Mouse (Mus musculus): Measurements from ENCODE around the gene Dock6. TPM values are rescaled to one million over a fixed set of nuclear protein-coding genes. Genes with fewer than 3 reads are reported as not detected.

Dock6 gene
- polyA plus RNA-seq, 1 experiment: 102 TPM

DNA sequence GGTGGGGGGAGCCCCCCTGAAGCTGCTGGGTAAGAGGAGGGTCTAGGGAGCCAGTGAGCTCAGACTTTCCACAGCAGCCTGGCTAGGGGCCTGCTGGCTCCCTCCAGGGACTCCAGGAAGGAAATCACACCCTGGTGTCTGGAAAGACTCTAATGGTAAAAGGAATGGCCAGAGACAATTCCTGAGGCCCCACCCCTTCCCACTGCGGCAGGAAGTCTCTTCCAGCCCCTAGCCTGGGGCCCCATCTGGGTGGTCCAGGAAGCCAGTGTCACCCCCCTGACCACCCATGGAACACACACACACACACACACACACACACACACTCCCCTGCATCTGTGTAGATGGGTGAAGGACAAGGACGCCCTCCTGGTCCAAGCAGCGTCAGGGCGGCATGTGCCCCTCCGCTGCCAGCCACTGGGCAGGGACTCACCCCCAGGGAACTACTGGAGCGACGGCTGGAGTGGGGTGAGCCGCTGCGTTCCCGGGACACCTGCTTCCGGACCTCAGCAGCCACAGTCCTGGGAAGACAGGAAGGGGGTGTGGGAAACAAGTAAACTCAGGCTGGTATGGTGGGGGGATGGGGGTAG, 5.6 kb downstream of the Dock6 start:
- DNase-seq (ENCODE audit: low spot score): no peak

DNA sequence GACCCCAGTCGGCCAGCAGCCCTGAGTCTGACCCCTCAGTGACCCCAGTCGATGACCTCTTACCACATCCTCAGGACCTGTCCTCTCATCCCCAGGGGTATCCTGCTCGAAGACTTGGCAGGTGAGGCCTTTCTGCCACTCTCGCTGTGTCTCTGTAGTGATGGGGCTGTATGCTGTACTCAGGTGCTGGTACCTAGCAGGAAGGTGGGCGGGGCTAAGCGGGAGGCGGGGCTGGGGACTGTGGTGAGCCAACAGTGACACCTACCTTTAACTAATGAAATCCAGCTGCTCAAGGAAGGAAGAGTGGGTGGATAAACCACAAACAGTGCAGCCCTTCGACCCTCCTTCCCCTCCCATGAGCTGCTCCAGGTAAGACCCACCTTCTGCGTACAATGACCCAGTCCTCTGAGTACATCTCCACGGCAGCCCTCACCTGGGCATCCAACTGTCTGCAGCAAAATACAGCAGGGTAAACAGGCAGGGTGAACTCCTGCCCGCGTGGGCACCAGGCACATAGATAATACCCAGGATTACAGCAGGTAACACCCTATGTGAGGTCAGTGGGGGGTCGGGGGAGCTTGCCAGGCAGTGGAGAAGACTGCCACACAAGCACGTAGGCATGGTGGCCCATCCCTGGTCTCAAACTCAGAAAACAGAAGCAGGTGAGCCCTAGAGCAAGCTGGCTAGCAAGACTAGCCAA, 6.9 kb downstream of the Dock6 start:
- no peak for DNase-seq (ENCODE audit: low spot score)

DNA sequence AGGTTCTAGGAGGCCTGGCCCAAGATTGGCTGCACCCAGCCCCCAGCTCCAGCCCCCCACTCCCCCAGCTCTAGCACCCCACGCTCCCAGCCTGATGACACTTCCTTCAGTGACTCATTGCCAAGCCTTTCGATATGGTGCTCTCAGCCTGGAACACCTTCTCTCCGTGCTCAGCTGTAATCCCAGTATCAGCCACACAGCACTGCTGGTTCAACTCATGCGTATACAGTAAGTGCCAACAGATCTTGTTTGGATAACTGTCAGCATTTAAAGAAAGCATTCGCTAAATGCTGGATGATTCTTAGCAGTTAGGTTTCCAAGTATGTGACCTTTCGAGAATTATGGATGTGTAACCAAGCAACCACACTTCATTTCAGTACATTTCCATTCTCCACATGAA, 9.3 kb downstream of the Dock6 start:
- no peak for DNase-seq (ENCODE audit: low spot score)

DNA sequence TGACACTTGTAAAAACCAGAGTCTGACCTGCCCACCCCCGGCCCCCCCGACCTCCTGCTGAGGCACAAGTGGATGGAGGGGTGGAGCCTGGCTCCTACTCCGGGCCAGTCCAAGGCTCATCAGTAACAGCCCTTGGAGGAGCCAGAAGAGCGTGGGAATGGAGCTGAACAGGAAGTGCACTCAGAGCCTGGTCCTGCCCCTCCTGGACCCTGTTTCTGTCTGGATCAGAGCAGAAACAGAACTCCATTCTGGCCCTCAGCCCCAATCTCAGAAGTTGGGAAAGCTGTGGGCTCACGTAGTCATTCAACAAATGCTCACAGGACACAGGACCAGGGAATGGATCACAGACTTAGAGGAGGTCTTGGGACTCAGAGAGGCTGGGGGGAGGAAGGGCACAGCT, 10.0 kb downstream of the Dock6 start:
- DNase-seq (ENCODE audit: low spot score): no peak

DNA sequence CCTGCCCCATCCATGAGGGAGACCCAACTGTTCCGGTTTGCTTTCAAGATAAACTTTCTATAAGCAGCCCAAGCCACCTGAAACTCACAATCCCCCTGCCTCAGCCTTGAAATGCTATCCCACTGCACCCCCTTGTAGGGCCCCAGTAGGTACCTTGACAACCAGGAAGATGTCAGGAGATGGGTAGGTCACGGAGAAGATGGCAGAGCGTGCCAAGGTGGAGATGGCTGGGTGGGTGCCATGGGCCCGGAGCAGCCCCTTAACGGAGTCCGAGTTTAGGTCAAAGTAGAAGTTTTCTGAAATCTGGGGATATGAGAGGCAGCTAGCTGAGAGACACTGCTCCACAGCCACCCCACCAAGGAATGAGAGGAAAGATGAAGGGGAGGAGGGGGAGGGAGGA, 11.1 kb downstream of the Dock6 start:
- no peak for DNase-seq (ENCODE audit: low spot score)

DNA sequence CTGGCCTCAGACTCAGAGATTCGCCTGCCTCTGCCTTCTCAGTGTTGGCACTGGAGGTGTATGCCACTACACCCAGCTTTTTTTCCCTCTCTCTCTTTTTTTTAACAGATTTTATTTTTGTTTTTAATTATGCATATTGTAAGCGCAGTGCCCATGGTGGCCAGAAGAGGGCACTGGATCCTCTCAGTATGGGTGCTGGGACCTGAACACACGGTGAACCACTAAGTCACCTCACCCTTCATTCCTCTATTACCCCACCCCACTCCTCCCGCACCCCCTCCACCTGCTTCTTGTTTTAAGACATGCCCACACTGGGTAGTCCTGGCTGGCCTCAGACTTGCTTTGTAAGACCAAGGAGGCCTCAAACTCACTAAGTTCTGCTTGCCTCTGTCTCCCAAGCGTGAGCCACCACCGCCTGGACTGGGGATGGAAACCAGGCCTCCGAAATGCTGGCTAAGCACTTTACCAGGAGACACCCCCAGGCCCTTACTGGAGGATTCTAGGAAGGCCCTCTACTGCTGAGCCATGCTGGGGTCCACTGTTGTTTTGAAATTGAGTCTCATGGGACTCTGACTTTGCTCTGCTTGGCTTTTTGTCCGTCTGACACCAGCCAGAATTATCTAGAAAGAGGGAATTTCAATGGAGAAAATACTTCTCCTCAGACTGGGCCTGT, 12.2 kb downstream of the Dock6 start:
- no peak for DNase-seq (ENCODE audit: low spot score)

DNA sequence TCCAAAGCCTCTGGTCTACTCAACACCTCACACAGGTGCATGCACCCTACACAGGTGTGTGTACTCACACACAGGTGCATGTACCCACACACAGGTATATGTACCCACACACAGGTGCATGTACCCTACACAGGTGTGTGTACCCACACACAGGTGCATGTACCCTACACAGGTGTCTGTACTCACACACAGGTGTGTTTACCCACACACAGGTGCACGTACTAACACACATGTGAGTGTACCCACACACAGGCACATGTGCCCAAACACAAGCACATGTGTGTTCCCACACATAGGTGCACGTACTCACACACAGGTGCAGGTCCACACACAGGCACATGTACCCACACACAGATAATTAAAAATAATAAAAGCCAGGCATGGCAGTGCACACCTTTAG, 14.7 kb downstream of the Dock6 start:
- no peak for DNase-seq (ENCODE audit: low spot score)

DNA sequence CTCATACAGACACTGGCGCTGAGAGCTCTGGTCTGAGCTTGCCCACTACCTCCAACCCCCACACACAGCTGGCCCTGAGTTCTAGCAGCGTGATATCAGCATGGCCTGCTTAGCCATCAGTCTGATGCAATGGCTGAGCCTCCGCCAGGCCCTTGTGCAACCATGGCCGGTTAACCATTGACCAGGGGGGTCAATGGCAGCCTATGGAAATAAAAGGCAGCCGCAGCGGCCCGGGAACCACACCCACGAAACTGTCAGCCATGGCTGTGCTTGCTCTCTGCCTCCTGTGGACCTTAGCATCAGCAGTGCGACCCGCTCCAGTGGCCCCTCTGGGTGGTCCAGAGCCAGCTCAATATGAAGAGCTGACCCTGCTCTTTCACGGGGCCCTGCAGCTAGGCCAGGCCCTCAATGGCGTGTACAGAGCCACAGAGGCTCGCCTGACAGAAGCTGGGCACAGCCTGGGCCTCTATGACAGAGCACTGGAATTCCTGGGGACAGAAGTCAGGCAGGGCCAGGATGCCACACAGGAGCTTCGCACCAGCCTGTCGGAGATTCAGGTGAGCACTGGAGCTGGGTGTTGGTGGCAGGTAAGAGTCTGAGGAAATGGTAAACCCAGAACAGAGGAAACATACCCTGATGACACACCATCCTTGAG, 17.1 kb downstream of the Dock6 start, which contains the start of gene Angptl8:
Gene Angptl8, plus strand, starts transcription at position 253 of the 655 bp plus-strand sequence.
- DNase-seq (ENCODE audit: low spot score): no peak

DNA sequence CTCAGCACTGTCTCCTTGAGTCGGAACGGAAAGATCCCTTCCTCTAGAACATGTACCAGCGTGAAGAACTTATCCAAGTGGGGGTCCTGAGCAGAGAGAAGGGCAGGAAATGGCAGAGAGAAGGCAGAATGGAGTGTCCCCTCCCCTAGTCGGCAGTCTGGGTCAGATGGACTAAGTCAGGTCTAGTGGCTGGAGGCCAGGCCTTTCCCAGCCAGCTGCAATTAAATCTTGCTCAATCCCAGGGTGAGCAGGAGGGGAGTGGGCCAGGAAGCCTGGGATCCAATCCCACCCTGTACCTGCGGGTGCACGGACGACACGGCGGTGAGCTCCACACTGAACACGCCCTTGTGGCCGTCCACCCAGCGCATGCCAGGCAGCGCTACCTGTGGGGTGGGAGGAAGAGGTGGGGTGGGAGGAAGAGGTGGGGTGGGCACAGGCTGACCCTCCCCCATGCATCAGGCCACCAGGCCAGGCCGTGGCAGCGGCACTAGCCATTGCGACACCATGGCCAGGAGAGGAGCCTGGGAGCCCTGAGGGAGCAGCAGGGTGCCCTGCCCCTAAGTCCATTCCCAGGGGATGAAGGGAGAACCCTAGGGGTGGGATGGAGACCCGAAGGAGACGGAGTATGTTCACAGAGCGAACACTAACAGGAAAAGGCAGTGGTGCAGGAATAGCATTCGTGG, 20.7 kb downstream of the Dock6 start:
- DNase-seq (ENCODE audit: low spot score): no peak

DNA sequence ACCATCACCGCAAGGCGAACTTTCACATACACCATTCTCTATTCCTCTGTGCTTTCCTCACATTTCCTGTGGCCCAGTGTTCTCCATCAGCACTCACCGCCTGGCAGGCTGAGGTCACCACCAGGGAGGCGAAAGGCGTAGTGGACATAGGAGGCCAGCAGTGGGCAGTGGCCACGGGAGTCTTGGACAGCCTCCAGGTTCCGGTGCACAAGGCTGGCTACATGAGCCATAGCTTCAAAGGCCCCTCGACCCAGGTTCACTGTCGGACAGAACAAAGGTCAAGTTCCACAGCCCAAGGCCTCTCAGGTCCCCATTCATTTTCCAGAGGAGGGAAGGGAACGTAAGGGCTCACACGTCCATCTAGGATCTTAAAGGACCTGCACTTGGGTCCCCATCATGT, 21.5 kb downstream of the Dock6 start:
- DNase-seq (ENCODE audit: low spot score): no peak

DNA sequence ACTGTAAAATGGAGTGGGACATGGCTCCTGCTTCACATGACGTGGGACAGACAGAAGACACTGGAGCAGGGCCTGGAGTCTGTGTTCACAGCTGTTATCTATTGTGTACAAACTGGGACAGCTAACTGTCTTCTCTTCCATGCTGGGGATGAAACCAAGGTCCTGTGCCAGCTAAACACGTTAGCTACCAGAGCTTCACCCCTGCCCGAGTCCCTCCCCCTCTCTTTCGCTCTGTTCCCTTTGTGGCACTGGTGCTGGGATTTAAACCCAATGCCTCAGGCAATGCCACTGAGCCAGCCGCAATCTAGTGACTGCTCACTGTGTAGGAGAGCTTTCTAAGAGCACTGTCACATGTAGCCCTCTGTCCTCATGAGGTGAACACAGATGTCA, 22.0 kb downstream of the Dock6 start:
- DNase-seq (ENCODE audit: low spot score): no peak

DNA sequence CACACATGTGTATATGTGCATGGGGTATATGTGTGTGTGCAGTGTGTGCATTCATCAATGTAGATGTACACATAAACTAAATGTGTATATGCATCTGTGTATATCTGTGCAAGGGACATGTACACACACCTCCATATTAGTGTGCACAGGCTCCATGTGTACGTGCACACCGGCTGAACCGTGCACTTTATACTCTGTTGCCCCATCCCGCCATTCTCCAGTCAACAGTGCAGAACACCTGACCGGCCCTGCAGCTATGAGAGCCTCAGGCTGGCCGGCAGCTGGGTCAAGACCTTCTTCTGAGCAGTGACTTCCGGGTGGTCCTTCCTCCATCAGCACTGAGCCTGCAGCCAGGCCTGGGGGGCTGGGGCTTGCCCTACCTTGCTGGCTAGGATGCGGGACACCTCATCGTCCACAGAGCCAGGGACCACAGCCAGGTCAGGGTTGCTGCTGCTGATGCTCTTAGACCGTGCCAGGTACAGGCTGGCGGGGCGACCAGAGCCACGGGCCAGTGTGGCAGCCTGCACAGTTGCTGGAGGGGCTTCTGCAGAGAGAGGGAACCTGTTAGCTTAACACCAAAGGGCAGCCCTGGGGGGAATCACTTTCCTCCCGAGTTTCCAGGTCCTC, 22.5 kb downstream of the Dock6 start:
- DNase-seq (ENCODE audit: low spot score): no peak

DNA sequence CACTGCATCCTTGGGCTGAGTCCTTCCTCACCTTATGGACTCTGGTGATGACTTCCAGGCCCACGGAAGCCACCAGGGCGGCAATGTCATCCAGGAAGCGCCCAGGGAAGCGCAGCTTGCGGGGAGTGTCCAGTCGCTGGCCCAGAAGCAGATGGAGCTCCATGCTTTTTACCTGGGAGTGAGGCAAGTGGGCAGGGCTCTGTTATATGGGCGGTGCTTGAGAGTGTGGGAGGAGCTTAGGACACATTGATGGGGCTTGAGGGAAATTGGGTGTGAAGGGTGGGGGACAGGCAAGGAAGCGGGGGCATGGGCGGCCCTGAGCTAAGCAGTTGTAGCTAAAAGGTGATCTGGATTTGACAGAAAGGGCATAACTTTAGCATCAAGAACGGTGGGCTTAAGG, 28.1 kb downstream of the Dock6 start:
- DNase-seq (ENCODE audit: low spot score): no peak

DNA sequence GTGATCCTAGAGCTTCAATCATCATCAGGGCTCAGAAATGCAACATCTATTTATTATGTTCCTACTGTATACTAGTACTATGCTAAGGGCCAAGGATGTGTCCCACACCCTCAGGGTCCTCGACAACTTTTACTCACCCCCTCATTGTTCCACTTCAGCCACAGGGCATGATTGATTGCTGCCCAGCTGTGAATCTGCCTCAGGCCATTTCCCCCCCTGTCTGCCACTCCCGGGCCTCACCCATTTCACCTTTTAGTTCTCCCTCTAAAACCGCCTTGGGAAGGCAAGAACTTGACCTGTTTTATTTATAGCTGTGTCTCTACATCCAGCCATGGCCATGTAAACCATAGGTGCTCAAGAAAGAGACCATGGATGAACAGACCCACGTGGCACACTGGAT, 28.5 kb downstream of the Dock6 start:
- DNase-seq (ENCODE audit: low spot score): no peak

DNA sequence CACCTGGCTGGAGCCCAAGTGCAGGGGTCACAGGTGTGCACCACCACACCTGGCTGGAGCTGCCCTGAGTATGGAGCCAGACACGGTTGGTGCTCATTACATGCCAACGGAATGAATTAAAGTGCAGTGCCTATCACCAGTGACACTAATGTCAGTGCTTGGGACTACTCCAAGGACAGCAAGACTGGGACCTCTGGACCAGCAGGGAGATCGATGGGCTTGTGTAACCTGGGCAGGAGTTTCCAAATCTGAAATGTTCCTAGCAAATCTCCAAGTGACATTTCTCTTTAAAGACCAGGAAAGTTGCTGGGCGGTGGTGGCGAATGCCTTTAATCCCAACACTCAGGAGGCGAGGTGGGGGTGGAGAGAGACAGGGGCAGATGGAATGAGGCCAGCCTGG, 29.7 kb downstream of the Dock6 start:
- DNase-seq (ENCODE audit: low spot score): no peak

DNA sequence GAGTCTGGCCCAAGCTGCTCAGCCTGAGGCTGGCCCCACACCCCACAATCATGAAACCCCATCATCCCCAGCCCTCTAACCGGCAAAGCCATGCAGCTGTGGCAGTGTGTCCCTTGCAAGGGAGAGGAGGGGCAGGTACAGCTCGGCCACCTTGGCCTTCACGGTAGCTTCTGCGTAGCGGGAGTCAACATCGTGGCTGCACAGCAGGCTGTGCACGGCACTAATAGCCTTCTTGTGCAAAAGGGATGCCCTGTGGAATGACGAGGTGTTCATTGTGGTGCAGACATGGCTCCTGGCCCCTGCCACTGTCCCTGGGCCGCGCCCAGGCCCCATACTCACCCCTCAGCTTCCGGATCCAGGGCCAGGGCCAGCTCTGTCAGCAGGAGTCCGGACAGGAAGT, 32.3 kb downstream of the Dock6 start:
- DNase-seq (ENCODE audit: low spot score): no peak

DNA sequence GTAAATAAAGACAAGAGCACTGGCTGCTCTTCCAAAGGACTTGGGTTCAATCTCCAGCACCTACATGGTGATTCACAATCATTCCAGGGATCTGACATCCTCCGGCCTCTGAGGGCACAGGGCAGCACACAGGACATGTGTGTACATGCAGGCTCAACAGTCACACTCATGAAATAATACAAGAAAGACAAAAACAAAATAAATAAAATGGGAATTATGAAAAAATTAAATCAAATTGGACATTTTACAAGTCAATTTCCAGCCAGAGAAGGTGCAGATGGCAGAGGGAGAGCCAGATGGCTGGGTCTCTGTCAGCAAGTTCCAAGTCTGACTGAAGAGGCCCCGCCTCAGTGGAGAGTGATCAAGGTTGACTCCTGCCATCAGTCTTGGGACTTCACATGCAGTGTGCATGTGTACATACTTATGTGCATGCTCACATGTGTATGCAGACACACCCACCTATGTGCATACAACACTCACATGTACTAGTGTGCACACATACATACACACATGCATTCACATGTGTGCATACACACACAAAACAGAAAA, 33.2 kb downstream of the Dock6 start:
- DNase-seq (ENCODE audit: low spot score): no peak

DNA sequence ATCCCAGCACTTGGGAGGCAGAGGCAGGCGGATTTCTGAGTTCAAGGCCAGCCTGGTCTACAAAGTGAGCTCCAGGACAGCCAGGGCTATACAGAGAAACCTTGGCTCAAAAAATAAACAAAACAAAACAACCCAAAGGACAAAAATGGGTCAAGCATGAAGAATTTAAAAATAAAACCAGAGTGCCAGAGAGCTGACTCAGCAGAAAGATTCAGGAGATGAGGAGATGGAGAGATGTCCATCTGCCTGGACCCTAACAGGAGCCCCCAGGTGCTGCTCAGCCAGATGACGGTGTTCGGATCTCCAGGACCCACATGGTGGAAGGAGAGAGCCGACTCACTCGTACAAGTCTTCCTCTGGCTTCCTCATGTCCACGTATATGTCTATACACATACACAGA, 33.9 kb downstream of the Dock6 start:
- no peak for DNase-seq (ENCODE audit: low spot score)

DNA sequence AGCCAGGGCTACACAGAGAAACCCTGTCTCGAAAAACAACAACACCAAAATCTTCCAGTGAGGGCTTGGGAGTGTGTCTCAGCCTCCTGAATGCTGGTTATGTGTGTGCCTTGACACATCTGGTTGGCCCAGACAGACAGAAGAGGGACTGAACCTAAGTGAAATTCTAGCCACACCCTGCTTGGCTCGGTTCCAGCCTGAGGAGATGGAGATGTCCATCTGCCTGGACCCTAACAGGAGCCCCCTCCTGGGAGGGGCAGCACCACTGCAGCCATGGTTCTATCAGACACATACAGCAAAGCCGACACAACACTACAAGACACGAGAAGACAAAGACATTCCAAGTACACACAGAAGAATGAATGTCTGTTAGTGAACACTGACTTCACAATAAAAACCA, 34.3 kb downstream of the Dock6 start:
- no peak for DNase-seq (ENCODE audit: low spot score)

DNA sequence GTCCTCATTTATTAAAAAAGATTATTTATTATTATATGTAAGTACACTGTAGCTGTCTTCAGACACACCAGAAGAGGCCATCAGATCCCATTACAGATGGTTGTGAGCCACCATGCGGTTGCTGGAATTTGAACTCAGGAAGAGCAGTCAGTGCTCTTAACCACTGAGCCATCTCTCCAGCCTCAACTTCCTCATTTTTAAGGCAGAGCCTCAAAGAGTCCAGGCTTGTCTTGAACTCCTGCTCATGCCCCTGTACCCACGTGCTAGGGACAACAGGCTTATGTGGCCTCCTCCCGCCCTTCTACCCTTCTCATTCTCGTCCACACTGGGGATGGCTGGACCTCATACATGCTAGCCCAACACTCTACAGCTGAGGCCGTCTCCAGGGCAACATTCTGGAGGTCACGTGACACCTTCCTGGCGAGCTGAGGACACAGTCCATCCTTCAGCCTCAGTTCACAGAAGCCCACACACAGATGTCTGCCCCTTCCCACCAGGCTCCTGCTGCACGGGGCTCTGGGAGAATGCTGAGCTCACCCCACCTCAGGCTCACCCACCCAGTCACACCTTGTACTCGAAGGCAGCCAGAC, 35.6 kb downstream of the Dock6 start:
- DNase-seq (ENCODE audit: low spot score): no peak

DNA sequence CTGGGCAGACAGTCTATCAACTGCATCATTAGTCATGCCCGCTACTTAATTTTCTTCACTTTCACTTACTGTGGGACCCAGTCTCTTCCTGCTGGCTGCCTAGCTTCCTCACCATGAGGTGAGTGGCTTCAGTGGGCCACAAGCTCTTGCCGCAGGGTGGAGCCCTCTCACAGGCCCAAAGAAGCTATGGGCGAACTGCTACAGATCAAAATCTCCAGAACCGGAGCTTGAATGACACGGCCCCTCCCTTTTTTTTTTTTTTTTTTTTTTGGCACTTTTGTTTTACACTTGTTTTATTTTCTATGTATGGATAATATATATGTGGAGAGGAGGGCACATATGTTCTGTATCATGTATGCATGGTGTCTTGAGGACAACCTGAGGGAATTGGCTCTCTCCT, 41.3 kb downstream of the Dock6 start:
- DNase-seq (ENCODE audit: low spot score): no peak
